Mouse (Mus musculus): ENCODE data around the gene Slc39a5. TPM values are rescaled to one million over a fixed set of nuclear protein-coding genes. Genes with fewer than 3 reads are reported as not detected.

The Slc39a5 gene
- polyA plus RNA-seq, 1 experiment from 2014 or later = 0.20 TPM

- no peak overlapping the region for H3K4me2 ChIP-seq
- no peak for ATAC-seq (ENCODE audit: insufficient number of reproducible peaks, insufficient read depth, low FRiP score, low TSS enrichment, low read depth)
- peaks cover 12% of the 10 kb centered on the region for H3K36me3 ChIP-seq
- no peaks in the 10 kb centered on the region for H3K27me3 ChIP-seq
- H3K27ac ChIP-seq = no peak overlapping the region
- no peak overlapping the region for H3K9ac ChIP-seq
- H3K4me3 ChIP-seq = no peak overlapping the region
- peaks cover 26% of the 10 kb centered on the region for H3K4me1 ChIP-seq
- WGBS = 75% methylated on average over 6 of the region's 6 CpGs
- H3K9me3 ChIP-seq = no peaks in the 10 kb centered on the region
Measured at GRCm38 (mm10) chr10:128374393-128374792, 26.6 kb downstream of the Slc39a5 start.

DNA sequence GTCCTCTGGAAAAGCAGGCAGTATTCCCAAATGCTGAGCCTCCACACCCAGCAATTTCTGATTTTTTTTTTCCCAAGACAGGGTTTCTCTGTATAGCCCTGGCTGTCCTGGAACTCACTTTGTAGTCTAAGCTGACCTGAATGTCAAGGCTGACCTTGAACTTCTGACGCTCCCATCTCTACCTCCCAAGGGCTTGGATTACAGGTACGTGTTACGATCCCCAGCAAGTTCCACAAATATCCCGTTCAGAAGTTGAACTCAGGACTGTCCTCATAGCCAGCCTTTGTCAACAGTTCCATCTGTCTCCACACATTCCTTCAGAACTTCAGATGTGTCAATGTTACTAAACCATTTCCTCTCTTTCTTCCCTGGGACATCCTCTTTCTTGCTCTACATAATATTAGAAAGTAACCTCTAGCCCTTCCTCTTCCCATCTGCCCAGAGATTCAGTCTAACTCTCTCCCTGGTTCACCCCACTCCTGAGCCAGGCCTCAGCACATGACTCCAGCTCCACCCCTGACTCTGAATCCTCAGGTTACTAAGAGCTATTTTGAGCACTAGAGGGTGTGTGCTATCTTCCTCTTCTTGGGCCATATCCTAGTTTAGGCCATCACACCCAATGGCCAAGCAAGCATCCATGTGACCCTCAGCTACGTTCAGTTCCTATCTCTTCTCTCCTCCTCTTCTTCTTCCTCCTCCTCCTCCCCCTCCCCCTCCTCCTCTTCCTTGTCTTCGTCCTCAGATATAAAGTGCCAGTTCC, 27.9 kb downstream of the Slc39a5 start:
- H3K9me3 ChIP-seq = no peaks in the 10 kb centered on the region
- no peak overlapping the region for H3K4me2 ChIP-seq
- 77% methylated on average over 6 of the region's 6 CpGs for WGBS
- H3K27me3 ChIP-seq = no peaks in the 10 kb centered on the region
- no peaks in the 10 kb centered on the region; the same call in 1 of the 2 replicates for H3K36me3 ChIP-seq
- H3K4me3 ChIP-seq = no peak overlapping the region
- H3K4me1 ChIP-seq = peaks cover 19% of the 10 kb centered on the region
- no peak overlapping the region for H3K9ac ChIP-seq
- no peak for ATAC-seq (ENCODE audit: insufficient number of reproducible peaks, insufficient read depth, low FRiP score, low TSS enrichment, low read depth)
- no peak overlapping the region for H3K27ac ChIP-seq

DNA sequence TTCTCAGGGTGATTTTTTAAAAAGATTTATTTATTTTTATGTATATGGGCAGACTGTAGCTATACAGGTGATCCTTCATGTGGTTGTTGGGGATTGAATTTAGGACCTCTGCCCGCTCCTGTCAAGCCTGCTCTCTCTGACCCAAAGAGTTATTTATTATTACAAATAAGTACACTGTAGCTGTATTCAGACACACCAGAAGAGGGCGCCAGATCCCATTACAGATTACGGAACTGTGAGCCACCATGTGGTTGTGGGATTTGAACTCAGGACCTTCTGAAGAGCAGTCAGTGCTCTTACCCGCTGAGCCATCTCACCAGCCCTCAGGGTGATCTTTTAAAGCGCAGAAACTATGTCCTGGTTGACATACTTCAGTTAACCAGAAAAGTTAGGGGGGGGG, 28.9 kb downstream of the Slc39a5 start:
- H3K4me2 ChIP-seq = no peak overlapping the region
- 79% methylated on average over 5 of the region's 5 CpGs for WGBS
- H3K9me3 ChIP-seq = no peaks in the 10 kb centered on the region
- H3K36me3 ChIP-seq = no peaks in the 10 kb centered on the region
- H3K9ac ChIP-seq = no peak overlapping the region
- H3K27me3 ChIP-seq = no peaks in the 10 kb centered on the region
- no peak overlapping the region for H3K4me3 ChIP-seq
- no peak for ATAC-seq (ENCODE audit: insufficient number of reproducible peaks, insufficient read depth, low FRiP score, low TSS enrichment, low read depth)
- no peak overlapping the region for H3K27ac ChIP-seq
- H3K4me1 ChIP-seq = peaks cover 21% of the 10 kb centered on the region

DNA sequence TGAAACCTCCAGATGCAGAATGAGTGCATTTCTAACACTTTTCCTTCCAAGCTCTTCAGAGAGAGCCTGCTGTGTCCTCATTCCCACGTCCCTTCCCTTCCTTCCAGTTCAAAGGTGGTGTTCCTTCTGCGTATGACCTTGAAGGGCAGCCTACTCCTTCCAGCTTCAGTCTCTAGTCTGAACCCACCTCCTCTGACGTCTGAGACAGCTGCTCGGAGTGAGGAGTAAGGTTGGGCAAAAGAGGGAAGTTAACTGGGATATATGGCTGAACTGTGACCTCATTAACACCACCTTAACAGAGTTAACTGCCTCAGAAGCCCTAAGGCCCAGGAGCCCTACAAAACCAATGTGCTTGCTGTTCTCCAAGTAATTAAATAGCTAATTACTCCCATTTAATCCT, 30.4 kb downstream of the Slc39a5 start:
- Histone ChIP-seq H3K36me3 (peaks cover under 1% of the 10 kb centered on the region), H3K9ac (no peak overlapping the region), H3K4me3 (no peak overlapping the region), H3K9me3 (no peaks in the 10 kb centered on the region), H3K4me2 (no peak overlapping the region), H3K4me1 (peaks cover 14% of the 10 kb centered on the region), H3K27me3 (no peaks in the 10 kb centered on the region), H3K27ac (no peak overlapping the region)
- WGBS = 50% methylated on average over 4 of the region's 4 CpGs
- no peak for ATAC-seq (ENCODE audit: insufficient number of reproducible peaks, insufficient read depth, low FRiP score, low TSS enrichment, low read depth)

GRCm38 (mm10) chr10:128370021-128370420, 31.0 kb downstream of the Slc39a5 start:
- no peak overlapping the region for H3K27ac ChIP-seq
- H3K4me2 ChIP-seq = no peak overlapping the region
- no peaks in the 10 kb centered on the region for H3K9me3 ChIP-seq
- peaks cover 14% of the 10 kb centered on the region for H3K4me1 ChIP-seq
- peaks cover 7% of the 10 kb centered on the region for H3K36me3 ChIP-seq
- no peak overlapping the region for H3K4me3 ChIP-seq
- no peak overlapping the region for H3K9ac ChIP-seq
- WGBS = 68% methylated on average over 6 of the region's 6 CpGs
- ATAC-seq (ENCODE audit: insufficient number of reproducible peaks, insufficient read depth, low FRiP score, low TSS enrichment, low read depth) = no peak
- no peaks in the 10 kb centered on the region for H3K27me3 ChIP-seq

GRCm38 (mm10) chr10:128369599-128369998, 31.4 kb downstream of the Slc39a5 start:
- no peak for ATAC-seq (ENCODE audit: insufficient number of reproducible peaks, insufficient read depth, low FRiP score, low TSS enrichment, low read depth)
- WGBS = 73% methylated on average over 6 of the region's 6 CpGs
- Histone ChIP-seq H3K27ac (peak overlapping the region; percentile 96), H3K4me2 (peak overlapping the region; percentile 89), H3K9ac (peak overlapping the region; percentile 85; the same call in 1 of the 2 replicates), H3K9me3 (no peaks in the 10 kb centered on the region), H3K4me3 (peak overlapping the region; percentile 70), H3K36me3 (peaks cover 11% of the 10 kb centered on the region), H3K27me3 (no peaks in the 10 kb centered on the region), H3K4me1 (peaks cover 14% of the 10 kb centered on the region)

- peak overlapping the region; percentile 85 for H3K9ac ChIP-seq
- H3K4me1 ChIP-seq = peaks cover 14% of the 10 kb centered on the region
- H3K27ac ChIP-seq = peak overlapping the region; percentile 96
- no peak for ATAC-seq (ENCODE audit: insufficient number of reproducible peaks, insufficient read depth, low FRiP score, low TSS enrichment, low read depth)
- peak overlapping the region; percentile 89 for H3K4me2 ChIP-seq
- no peaks in the 10 kb centered on the region for H3K9me3 ChIP-seq
- H3K27me3 ChIP-seq = no peaks in the 10 kb centered on the region
- peaks cover 14% of the 10 kb centered on the region for H3K36me3 ChIP-seq
- peak overlapping the region; percentile 70 for H3K4me3 ChIP-seq
- 8% methylated on average over 9 of the region's 9 CpGs for WGBS
Measured at GRCm38 (mm10) chr10:128369218-128369543, 31.8 kb downstream of the Slc39a5 start.

- H3K9ac ChIP-seq = peak within 1 kb of the TSS; percentile 85
- peak within 1 kb of the TSS; percentile 89 for H3K4me2 ChIP-seq
- peak within 1 kb of the TSS; percentile 96 for H3K27ac ChIP-seq
- H3K4me1 ChIP-seq = peaks cover 14% of the 10 kb centered on the region
- H3K36me3 ChIP-seq = peaks cover 19% of the 10 kb centered on the region
- under 1% methylated on average over 87 of the region's 87 CpGs for WGBS
- peak; percentile 88 for ATAC-seq (ENCODE audit: insufficient number of reproducible peaks, insufficient read depth, low FRiP score, low TSS enrichment, low read depth)
- H3K4me3 ChIP-seq = peak within 1 kb of the TSS; percentile 70
- H3K9me3 ChIP-seq = no peaks in the 10 kb centered on the region
- no peaks in the 10 kb centered on the region for H3K27me3 ChIP-seq
Measured at GRCm38 (mm10) chr10:128368402-128369217, 32.4 kb downstream of the Slc39a5 start, which contains the start of gene Coq10a. TSS of gene Coq10a (minus strand) at chr10:128368997.

- no peaks in the 10 kb centered on the region for H3K9me3 ChIP-seq
- peaks cover 25% of the 10 kb centered on the region for H3K36me3 ChIP-seq
- 15% methylated on average over 19 of the region's 19 CpGs for WGBS
- H3K27ac ChIP-seq = peak overlapping the region; percentile 96
- H3K4me3 ChIP-seq = peak overlapping the region; percentile 70
- H3K27me3 ChIP-seq = no peaks in the 10 kb centered on the region
- peak overlapping the region; percentile 85 for H3K9ac ChIP-seq
- no peak for ATAC-seq (ENCODE audit: insufficient number of reproducible peaks, insufficient read depth, low FRiP score, low TSS enrichment, low read depth)
- peaks cover 14% of the 10 kb centered on the region for H3K4me1 ChIP-seq
- H3K4me2 ChIP-seq = peak overlapping the region; percentile 89
Measured at GRCm38 (mm10) chr10:128367899-128368401, 33.1 kb downstream of the Slc39a5 start.

DNA sequence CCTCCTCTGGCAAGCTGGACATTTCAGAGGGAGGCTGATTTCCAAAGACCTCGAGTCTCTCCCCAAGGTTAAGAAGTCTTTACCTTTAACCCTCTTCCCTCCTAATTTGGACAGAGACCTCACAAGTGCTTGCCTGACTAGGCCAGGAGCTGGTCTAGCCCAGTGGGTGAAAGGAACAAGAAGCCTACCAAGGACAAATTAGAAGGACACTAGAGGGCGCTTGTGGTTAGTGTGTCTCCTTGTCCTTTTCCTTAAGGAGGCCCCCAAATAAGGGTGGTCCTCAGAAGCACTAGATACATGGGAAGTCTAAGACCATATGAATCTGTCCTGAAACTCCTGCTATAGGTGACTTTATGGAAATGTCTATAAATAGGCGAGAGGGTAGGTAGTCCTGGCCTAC, 38.5 kb downstream of the Slc39a5 start:
- Histone ChIP-seq H3K4me1 (peaks cover 2% of the 10 kb centered on the region), H3K27ac (no peak overlapping the region; the same call in 1 of the 2 replicates), H3K4me2 (no peak overlapping the region), H3K27me3 (no peaks in the 10 kb centered on the region), H3K36me3 (peaks cover 78% of the 10 kb centered on the region), H3K9ac (peak overlapping the region; percentile 40; the same call in 1 of the 2 replicates), H3K9me3 (no peaks in the 10 kb centered on the region), H3K4me3 (no peak overlapping the region)
- 49% methylated on average over 3 of the region's 3 CpGs for WGBS
- ATAC-seq (ENCODE audit: insufficient number of reproducible peaks, insufficient read depth, low FRiP score, low TSS enrichment, low read depth) = 0 out of 2 replicates have a peak, but pooled peaks have one; percentile 59

DNA sequence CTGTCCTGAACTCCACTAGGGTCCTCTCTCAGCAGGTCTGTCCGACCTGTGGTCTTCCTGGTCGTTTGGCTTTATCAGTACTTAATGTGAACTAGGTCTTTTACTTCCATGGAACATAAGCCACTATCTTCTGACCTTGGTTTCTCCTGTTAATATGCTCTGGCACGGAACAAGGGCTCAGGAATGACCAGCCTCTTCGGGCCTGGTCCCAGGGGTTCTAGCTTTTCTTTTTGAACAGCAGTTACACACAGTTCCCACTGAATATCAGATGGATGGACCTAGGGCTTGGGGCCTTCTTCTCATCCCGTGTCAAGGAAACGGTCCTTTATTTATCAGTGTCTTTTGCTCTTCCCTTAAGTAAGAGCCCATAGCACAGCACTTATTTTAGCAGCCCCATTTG, 39.2 kb downstream of the Slc39a5 start:
- WGBS = 89% methylated on average over 6 of the region's 6 CpGs
- no peaks in the 10 kb centered on the region for H3K4me1 ChIP-seq
- H3K9me3 ChIP-seq = no peaks in the 10 kb centered on the region
- H3K4me3 ChIP-seq = no peak overlapping the region
- no peak overlapping the region for H3K9ac ChIP-seq
- no peaks in the 10 kb centered on the region for H3K27me3 ChIP-seq
- no peak overlapping the region for H3K27ac ChIP-seq
- no peak overlapping the region for H3K4me2 ChIP-seq
- peaks cover 84% of the 10 kb centered on the region for H3K36me3 ChIP-seq
- ATAC-seq (ENCODE audit: insufficient number of reproducible peaks, insufficient read depth, low FRiP score, low TSS enrichment, low read depth) = no peak

Measured in embryonic facial prominence, embryonic 13.5 days (tissue).